23 mouse cellular contexts compared by ENCODE assay signal in the genomic region with DNA sequence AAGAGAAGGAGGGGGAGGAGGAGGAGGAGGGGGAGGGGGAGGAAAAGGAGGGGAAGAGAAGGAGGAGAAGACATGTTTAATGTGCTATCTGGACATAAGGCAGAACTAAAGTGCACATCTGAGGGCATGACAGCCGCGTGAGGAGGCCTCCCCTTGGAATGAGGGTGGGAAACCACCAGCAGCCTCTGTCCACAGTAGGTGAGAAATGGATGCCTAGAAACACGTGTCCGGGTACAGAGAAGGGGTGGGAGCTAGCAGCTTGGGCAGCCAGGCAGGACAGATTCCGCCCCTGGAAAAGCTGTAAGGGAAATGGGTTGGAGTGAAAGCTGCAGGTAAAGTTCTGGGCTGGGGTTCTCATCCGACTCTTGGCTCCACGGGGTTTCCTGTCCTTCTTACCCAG.
"Had no signal": no experiment of that assay in that cellular context is flagged by ENCODE, and none has a peak within 500 bp of the region (broad histone marks: within the 10 kb centered on the region; RNA-seq: fewer than 3 reads in every experiment).

No protein-coding gene starts in this region.

- H3K27me3 ChIP-seq: heart, embryonic 12.5 days; hindbrain, embryonic 13.5 days; hindbrain, embryonic 15.5 days; limb, embryonic 15.5 days; liver, embryonic 12.5 days had no signal

- ATAC-seq: forebrain, postnatal 0 days; hindbrain, postnatal 0 days; intestine, postnatal 0 days; liver, embryonic 12.5 days had no signal

- H3K36me3 ChIP-seq: heart, embryonic 10.5 days; heart, embryonic 12.5 days; hindbrain, embryonic 13.5 days; hindbrain, embryonic 15.5 days; limb, embryonic 15.5 days; liver, embryonic 12.5 days had no signal

- H3K9ac ChIP-seq: forebrain, postnatal 0 days; heart, embryonic 12.5 days; hindbrain, embryonic 13.5 days; hindbrain, embryonic 15.5 days; limb, embryonic 15.5 days; liver, embryonic 12.5 days; liver, embryonic 14.5 days had no signal

- H3K4me2 ChIP-seq: heart, embryonic 12.5 days; hindbrain, embryonic 13.5 days; hindbrain, embryonic 15.5 days; limb, embryonic 15.5 days; liver, embryonic 12.5 days had no signal

- H3K27ac ChIP-seq: gastrocnemius, adult 2 months; heart, adult 2 months; heart, embryonic 10.5 days; hindbrain, embryonic 13.5 days; hindbrain, embryonic 15.5 days; hindbrain, postnatal 0 days; kidney, postnatal 0 days; layer of hippocampus, adult 2 months; left cerebral cortex, adult 2 months; limb, embryonic 15.5 days; liver, embryonic 12.5 days; liver, embryonic 14.5 days had no signal

- DNase-seq: forebrain, postnatal 0 days; gastrocnemius, adult 2 months; gastrocnemius, postnatal 10 days; gastrocnemius, postnatal 25 days; heart, adult 2 months; heart, postnatal 10 days; kidney, adult 18-20 months; kidney, adult 9 months; kidney, postnatal 25 days; kidney, postnatal 4 days; lung, adult 18-20 months had no signal

- H3K4me3 ChIP-seq: gastrocnemius, adult 2 months; heart, adult 2 months; heart, embryonic 10.5 days; heart, embryonic 12.5 days; hindbrain, embryonic 13.5 days; hindbrain, embryonic 15.5 days; layer of hippocampus, adult 2 months; left cerebral cortex, adult 2 months; limb, embryonic 15.5 days; liver, embryonic 12.5 days had no signal

- H3K9me3 ChIP-seq: heart, embryonic 10.5 days; heart, embryonic 12.5 days; hindbrain, embryonic 15.5 days; limb, embryonic 15.5 days had no signal

- H3K4me1 ChIP-seq: hindbrain, embryonic 15.5 days had no signal
